Mouse (Mus musculus): ENCODE measurements around the gene Utp11. TPM values are rescaled to one million over a fixed set of nuclear protein-coding genes. Genes with fewer than 3 reads are reported as not detected.

Gene Utp11
- total RNA-seq, 4 experiments from 2014 or later: 12.4 to 14.5 (median 13.7) TPM

DNA sequence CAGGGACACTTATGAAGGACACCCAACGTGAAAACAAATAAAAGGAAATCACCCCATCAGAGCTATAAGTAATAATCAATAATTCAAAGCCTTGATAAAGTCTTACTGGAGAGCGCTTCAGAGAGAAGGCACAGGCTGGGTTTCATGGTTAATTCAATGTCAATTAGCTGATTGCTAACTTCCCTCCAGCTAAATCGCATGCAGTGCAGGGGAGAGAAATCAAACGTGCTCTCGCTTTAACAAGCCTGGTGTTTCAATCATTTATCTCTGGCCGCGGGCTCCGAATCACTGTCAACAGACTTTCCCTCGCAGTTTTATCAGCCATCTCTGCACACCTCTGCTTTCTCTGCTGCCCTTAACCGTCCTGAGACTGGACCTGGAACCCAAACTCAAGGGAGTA lies 60.5 kb downstream of the Utp11 start:
- no peak for DNase-seq (ENCODE audit: low spot score)

DNA sequence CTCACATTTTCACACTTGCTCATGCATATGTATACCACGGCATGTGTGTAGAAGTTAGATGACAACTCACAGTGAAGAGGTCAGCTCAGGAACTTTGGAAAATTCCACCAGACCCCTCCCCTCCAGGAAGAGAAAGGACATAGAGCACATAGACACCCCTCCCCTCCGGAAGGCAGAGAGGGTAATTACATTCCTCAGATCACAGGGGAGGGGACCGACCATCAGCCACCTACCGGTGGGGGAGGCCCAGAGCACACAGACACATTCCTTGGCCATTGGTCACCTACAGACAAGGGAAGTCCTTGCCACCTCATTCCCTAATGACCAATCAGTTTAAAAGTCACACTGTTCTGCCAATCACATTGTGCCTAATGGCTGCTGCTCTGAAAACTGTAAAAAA lies 61.9 kb downstream of the Utp11 start:
- no peak for DNase-seq (ENCODE audit: low spot score)

Small RNA genes lying within 50 kb of the gene (microRNA-seq; reads per million reads assigned to microRNA genes)
- not detected for gene Gm24721
- not detected for gene Mir697

Other genes with a start within 250 kb of the Utp11 start
- not detected for gene 3100002H09Rik, start 82.8 kb downstream of the Utp11 start, total RNA-seq (2022)
- under 1 TPM; 0.09 to 0.31 (median 0.14) TPM for gene Pou3f1, start 36.8 kb downstream of the Utp11 start, total RNA-seq (2022)
- gene Fhl3, start 7.1 kb upstream of the Utp11 start, total RNA-seq (2022): 10 to 100 TPM in 2 of 4 experiments, 1 to 10 TPM in 2; 8.8 to 18.8 (median 11.2) TPM
- 10 to 100 TPM; 15.5 to 17.3 (median 16.5) TPM for gene Sf3a3, start 21.2 kb upstream of the Utp11 start, total RNA-seq (2022)
- 1 to 10 TPM; 6.5 to 9.9 (median 7.3) TPM for gene Inpp5b, start 48.2 kb upstream of the Utp11 start, total RNA-seq (2022)
- 10 to 100 TPM; 12.5 to 18.4 (median 14.5) TPM for gene Mtf1, start 108.5 kb upstream of the Utp11 start, total RNA-seq (2022)
- 10 to 100 TPM; 20.8 to 22.5 (median 22.0) TPM for gene Yrdc, start 157.1 kb upstream of the Utp11 start, total RNA-seq (2022)
- gene 1110065P20Rik, start 157.6 kb upstream of the Utp11 start, total RNA-seq (2022): 10 to 100 TPM; 18.2 to 23.5 (median 21.0) TPM
- gene Maneal, start 168.6 kb upstream of the Utp11 start, total RNA-seq (2022): 1 to 10 TPM in 1 of 4 experiments, under 1 TPM in 3; 0.54 to 1.0 (median 0.69) TPM
- gene Epha10, start 187.3 kb upstream of the Utp11 start, total RNA-seq (2022): not detected
- 10 to 100 TPM in 1 of 4 experiments, 1 to 10 TPM in 3; 5.8 to 11.1 (median 8.7) TPM for gene 9930104L06Rik, start 243.4 kb upstream of the Utp11 start, total RNA-seq (2022)
- gene Cdca8, start 245.7 kb upstream of the Utp11 start, total RNA-seq (2022): 1 to 10 TPM in 1 of 4 experiments, under 1 TPM in 3; 0.69 to 1.1 (median 0.85) TPM

Data from heart, adult 8-10 months (tissue).